Comparison of ENCODE assay signal across 25 mouse cellular contexts in the genomic region with DNA sequence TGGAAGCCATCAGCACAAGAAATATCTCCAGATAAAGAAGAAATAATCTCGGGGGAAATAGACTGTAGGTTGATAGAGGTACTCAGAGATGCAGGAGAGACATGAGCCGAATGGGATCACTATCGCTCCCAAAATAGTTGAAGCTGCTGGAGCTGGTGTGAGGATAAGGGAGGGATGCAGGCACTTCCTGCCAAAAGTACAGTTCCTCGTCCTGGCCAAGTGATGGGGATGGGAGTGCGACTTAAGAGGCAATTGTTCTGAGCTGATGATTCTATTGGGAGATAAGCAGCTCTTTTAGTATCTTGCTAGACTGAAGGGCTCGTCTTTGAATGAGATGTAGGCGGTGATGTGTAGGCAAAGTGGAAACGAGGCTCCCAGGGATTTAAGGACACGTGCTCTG. TPM values are rescaled to one million over a fixed set of nuclear protein-coding genes. Genes with fewer than 3 reads are reported as not detected.
"Had no signal": no experiment of that assay in that cellular context is flagged by ENCODE, and none has a peak within 500 bp of the region (broad histone marks: within the 10 kb centered on the region; RNA-seq: fewer than 3 reads in every experiment).

No protein-coding gene starts in this region.

- DNase-seq: forebrain, postnatal 0 days; gastrocnemius, postnatal 14 days; gastrocnemius, postnatal 36 days; heart, adult 18-20 months; heart, postnatal 14 days; heart, postnatal 36 days; kidney, adult 11 months; kidney, adult 2 months; kidney, adult 9 months; kidney, postnatal 14 days; kidney, postnatal 36 days; layer of hippocampus, adult 9-11 months; layer of hippocampus, postnatal 36 days; left cerebral cortex, postnatal 4 days had no signal

- H3K9me3 ChIP-seq: heart, embryonic 12.5 days; hindbrain, embryonic 13.5 days; hindbrain, embryonic 15.5 days; kidney, embryonic 15.5 days; limb, embryonic 13.5 days; limb, embryonic 15.5 days; liver, embryonic 12.5 days had no signal

- H3K27ac ChIP-seq: hindbrain, embryonic 13.5 days; hindbrain, embryonic 15.5 days; hindbrain, postnatal 0 days; kidney, embryonic 15.5 days; kidney, postnatal 0 days; limb, embryonic 13.5 days; limb, embryonic 15.5 days; liver, embryonic 12.5 days had no signal

- H3K4me1 ChIP-seq: heart, embryonic 12.5 days; hindbrain, embryonic 15.5 days; limb, embryonic 15.5 days; liver, embryonic 12.5 days had no signal

- H3K36me3 ChIP-seq: heart, embryonic 12.5 days; hindbrain, embryonic 13.5 days; hindbrain, embryonic 15.5 days; kidney, embryonic 15.5 days; limb, embryonic 13.5 days; limb, embryonic 15.5 days; liver, embryonic 12.5 days had no signal

- H3K27me3 ChIP-seq: heart, embryonic 12.5 days; hindbrain, embryonic 13.5 days; hindbrain, embryonic 15.5 days; limb, embryonic 15.5 days; liver, embryonic 12.5 days had no signal

- H3K4me3 ChIP-seq: heart, embryonic 12.5 days; hindbrain, embryonic 13.5 days; hindbrain, embryonic 15.5 days; kidney, embryonic 15.5 days; limb, embryonic 13.5 days; limb, embryonic 15.5 days; liver, embryonic 12.5 days had no signal

- ATAC-seq: forebrain, postnatal 0 days; hindbrain, postnatal 0 days; intestine, embryonic 16.5 days; liver, embryonic 12.5 days had no signal

RNA-seq across cellular contexts. Expression of gene Nnmt, which starts 4.1 kb away (rescaled TPM):
- total RNA-seq: hematopoietic stem cell, adult 5-6 weeks; hindbrain, postnatal 0 days had no signal
